Mouse (Mus musculus) T-cell, adult 2 months (primary cell): ENCODE data around the gene Mapkapk2.
"Not testable (repeated sequence)": the region's sequence is repeated elsewhere in the genome, so short reads cannot be mapped to it uniquely, and the experiment has no call there.

Source experiments
- DNase-seq: peaks from one replicate; pipeline ENCODE4 v3.0.0; 2022; ENCODE audit warnings: low spot score

The Mapkapk2 gene

GRCm38 (mm10) chr1:131048946-131049345 lies 48.7 kb downstream of the Mapkapk2 start:
- DNase-seq = no peak

GRCm38 (mm10) chr1:131048121-131048863 lies 49.3 kb downstream of the Mapkapk2 start:
- no peak for DNase-seq

- no peak for DNase-seq
These were observed 51.0 kb downstream of the Mapkapk2 start for GRCm38 (mm10) chr1:131046607-131047006.

GRCm38 (mm10) chr1:131045723-131046355 lies 51.8 kb downstream of the Mapkapk2 start:
- no peak for DNase-seq

GRCm38 (mm10) chr1:131043636-131044035 lies 54.0 kb downstream of the Mapkapk2 start:
- DNase-seq = no peak

GRCm38 (mm10) chr1:131042721-131043120 lies 54.9 kb downstream of the Mapkapk2 start:
- no peak for DNase-seq

GRCm38 (mm10) chr1:131042263-131042662 lies 55.4 kb downstream of the Mapkapk2 start:
- DNase-seq = no peak

DNA sequence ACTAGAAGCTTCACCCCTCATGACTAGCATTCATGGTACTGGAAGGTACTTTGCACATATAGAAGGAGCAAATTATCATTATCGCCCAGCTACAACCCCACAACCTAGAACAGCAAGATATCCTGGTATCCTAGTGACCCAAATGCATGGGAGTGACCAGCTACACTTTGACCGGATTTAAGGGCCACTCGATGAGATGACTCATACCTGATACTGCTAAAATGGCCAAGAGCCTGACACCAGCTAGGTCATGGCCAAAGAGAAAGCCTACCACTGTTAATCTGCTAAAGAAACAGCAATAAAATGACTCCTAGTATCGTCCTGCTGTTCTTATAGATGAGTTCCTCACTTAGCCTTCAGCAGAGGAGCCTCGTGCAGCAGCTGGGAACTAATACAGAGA lies 58.1 kb downstream of the Mapkapk2 start:
- no peak for DNase-seq

DNA sequence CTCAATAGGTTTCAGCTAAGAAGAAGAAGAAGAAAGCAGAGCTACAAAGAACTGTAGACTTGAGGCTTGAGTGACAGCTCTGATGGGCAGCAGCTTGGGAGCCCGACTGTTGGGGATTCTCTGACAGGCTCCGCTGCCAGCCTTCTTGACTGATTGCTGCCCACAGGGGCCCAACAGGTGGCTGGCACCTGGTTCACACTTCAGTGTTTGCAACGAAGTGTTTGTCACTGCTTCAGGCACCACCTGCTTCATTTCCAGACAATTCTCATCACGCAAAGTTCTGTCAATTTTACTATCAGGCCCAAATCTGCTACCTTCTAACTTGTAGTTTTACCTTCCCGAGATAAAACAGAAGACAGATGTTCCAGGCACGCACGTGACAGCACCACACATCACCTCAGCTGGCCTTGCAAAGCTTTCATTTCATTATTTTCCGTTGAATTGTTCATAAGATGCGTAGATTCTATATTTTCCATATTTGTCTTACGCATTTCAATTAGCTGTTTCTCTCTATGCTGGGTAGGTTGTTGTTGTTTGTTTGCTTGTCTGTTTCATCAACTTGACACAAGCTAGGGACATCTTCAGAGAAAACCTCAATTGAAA lies 59.1 kb downstream of the Mapkapk2 start:
- DNase-seq = no peak

DNA sequence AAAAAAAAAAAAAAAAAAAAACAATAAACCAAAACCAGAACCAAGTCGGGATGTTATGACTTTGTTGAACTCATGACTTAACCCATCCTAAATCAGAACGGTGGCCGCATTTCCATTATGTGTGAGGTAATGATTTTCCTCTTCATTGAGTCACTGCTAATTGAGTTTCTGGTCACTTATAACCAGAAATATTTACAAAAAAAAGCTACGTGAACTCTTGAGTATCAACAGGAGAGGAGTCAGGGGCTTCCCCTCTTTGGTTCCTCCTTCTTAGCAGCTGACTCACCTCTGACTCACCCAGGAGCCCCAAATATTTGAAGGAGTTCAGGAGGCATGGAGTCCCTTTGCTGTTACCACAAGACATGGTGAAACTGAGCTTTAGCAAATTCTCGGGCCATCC lies 59.6 kb downstream of the Mapkapk2 start:
- no peak for DNase-seq

GRCm38 (mm10) chr1:131031267-131031666 lies 66.4 kb downstream of the Mapkapk2 start:
- DNase-seq = no peak

GRCm38 (mm10) chr1:131030261-131030660 lies 67.4 kb downstream of the Mapkapk2 start:
- DNase-seq = no peak

- DNase-seq = no peak
These were observed 68.4 kb downstream of the Mapkapk2 start for GRCm38 (mm10) chr1:131029215-131029614.

- peak; percentile 22 for DNase-seq
These were observed 71.8 kb downstream of the Mapkapk2 start for GRCm38 (mm10) chr1:131025843-131026190.

DNA sequence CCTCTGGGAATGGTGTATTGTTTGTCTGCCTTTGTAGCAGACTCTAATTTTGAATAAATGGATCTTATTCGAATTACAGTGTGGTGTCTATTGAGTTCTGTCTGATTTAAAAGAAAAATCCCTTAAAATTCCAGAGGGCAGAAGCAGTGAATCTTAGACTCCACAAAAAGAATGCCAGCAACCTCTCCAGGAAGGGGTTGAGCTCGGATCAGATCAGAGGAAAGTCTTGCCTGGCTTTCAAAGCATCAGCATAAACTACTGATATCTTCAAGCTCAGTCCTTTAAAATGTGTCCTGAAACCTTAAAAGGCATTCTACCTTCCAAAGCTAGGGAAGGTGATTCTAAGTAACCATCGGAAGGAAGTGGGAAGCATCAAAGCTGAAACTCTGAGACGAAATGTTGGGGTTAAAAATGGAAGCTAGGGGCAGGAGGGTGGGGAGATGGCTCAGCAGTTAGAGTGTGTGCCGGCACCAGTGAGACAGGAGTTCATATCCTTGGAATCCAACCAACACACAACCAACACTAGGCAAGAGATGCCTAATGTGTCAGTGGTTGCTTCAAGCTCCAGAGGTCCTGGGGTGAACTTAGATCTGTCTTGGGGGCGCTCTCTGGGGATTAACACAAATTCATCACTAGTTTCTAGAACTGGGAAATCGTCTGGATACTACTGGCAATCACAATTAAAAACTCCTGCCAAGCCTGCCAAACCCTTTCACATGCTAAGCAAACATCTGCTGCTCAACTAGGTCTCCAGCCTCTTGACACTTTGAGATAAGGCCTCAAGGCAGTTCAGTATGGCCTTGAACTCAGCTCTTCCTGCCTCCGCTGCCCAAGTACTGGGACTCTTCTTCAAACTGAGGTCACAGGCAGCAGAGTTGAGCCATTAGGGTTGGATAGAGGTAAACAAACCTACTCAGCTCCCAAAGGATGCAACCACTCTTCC lies 72.5 kb downstream of the Mapkapk2 start:
- no peak for DNase-seq

- DNase-seq = not testable (repeated sequence)
These were observed 74.3 kb downstream of the Mapkapk2 start for GRCm38 (mm10) chr1:131023250-131023858.

- DNase-seq = peak; percentile 6
These were observed 74.9 kb downstream of the Mapkapk2 start for GRCm38 (mm10) chr1:131022591-131023249.

DNA sequence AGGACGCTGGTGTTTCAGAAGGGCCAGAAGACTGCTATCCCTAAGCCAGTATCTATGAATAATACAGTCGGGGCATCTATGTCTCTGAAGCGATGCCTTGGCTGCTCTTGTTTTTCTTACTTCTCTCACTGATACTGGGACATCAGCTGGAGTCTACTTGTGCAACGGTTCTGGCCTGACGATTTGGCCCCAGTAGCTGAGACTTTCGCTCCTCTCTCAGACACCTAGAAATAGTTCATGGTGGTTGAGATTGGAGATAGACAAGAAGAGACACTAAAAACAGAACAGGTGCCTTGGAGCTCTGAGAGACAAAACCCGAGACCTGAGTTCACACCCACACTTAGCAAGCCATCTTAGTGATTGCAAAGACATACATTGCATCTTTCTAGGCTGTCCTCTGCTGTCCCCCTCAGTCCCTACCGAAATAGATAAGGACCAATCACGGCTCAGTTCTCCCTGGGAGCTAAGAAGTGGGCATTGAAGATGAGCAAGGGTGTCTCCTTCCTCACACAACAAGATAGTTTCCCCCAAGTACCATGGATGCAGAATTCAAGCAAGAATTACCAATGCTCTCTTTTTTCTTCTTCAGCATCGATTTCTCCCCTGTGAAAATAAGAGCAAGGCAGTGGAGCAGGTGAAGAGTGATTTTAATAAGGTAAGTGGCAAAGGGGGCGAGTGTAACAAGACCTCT lies 75.6 kb downstream of the Mapkapk2 start:
- no peak for DNase-seq

DNA sequence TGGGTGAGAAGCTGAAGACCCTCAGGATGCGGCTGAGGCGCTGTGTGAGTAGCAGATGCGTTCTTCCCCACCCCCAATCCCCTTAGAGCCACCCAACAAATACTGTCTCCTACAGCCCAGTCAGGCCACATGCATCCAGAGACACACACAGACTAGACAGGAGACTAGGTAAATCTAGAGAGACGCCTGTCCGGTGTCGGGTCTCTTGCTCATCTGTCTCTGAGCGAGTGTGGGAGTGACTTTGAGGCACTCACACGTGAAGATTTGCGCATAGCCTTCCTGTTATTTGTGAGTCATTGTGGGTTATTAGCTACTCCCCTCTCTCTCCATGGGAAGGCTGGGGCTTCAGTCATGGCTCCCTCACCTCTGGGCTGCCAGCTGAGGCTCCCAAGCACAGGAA lies 76.2 kb downstream of the Mapkapk2 start:
- DNase-seq = no peak

- no peak for DNase-seq
These were observed 77.0 kb downstream of the Mapkapk2 start for GRCm38 (mm10) chr1:131020425-131021310.
